Mouse (Mus musculus): ENCODE measurements around the gene Socs1. TPM values are rescaled to one million over a fixed set of nuclear protein-coding genes. Genes with fewer than 3 reads are reported as not detected.
A peak's percentile ranks its signal among the peaks of the same experiment; 100 is the strongest.

The Socs1 gene
- polyA plus RNA-seq, 1 experiment from 2014 or later: 4.0 TPM

DNA sequence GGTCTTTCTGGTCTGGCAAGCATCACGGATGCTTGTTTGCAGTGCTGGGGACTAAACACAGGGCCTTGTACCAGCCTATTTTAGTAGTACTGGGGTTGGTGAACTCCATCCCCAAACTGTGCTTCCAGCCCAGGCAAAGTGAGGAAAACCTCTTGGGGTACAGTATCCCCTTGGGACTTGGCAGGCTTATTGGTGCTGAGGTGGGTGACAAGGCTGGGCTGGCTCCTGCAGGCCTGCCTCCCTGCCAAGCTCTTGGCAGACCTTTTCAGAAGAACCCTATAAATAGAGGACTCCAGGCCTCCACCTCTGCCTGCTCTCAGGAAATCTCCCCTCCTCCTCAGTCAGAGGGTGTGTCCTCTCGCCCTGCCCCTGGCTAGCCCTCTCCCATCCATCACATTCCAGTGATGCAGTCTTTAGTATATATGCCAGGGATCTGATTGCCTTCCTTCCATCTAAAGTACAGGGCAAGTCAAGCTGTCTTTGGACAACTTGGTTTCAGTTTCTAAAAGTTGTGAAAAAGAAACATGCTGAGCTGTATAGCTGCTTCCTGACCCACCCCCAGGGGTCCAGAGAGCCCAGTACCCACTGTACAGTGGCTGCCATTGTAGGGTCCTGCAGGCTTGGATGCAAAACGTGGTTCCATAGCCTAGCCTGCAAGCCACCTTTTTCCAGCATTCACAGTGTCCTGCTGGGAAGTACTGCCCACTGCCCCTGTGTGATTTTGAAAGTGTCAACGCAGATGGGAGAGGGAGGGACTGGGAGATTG is 1.6 kb upstream of the Socs1 start:
- Histone ChIP-seq H3K4me3 (ENCODE audit: control insufficient read depth in 1 of 2, insufficient read depth in 1 of 2, low read depth in 1 of 2, low read length in 2 of 2) (no peak overlapping the region), H3K27ac (replicated peaks in 1 of 2; ENCODE audit: control insufficient read depth in 1 of 2, insufficient read depth in 1 of 2, low read depth in 2 of 2, low read length in 2 of 2) (peak overlapping the region; percentile 75 to 97)
- ATAC-seq (ENCODE audit: insufficient number of reproducible peaks, insufficient read depth, low FRiP score, low read depth): no peak

DNA sequence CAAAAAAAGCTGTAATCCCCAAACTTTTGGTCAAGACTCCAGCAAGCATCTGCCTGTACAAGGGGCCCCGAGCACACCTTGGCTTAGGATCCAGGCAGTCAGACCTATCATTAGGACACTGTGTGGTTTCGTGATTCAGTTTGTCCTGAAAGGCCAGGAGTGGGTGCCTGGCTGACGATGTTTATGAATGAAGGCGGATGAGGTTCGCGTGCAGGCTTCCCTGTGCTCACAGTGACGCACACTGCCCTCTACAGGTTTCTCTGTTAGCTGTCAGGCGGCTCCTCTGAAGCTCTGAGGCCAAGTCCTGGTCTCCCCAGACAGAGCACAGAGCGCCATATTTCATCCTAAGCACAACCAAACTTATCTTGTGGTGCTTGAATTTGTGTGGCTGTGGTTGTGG is 952 bp upstream of the Socs1 start:
- WGBS: 3% methylated on average over 9 of the region's 9 CpGs
- 0 out of 2 replicates have a peak, but pooled peaks have one; percentile 18 for ATAC-seq (ENCODE audit: insufficient number of reproducible peaks, insufficient read depth, low FRiP score, low read depth)
- Histone ChIP-seq H3K27ac (replicated peaks in 1 of 2; ENCODE audit: control insufficient read depth in 1 of 2, insufficient read depth in 1 of 2, low read depth in 2 of 2, low read length in 2 of 2) (peak overlapping the region; percentile 95 to 97), H3K9me3 (ENCODE audit: control insufficient read depth, low read length) (no peaks in the 10 kb centered on the region), H3K9ac (ENCODE audit: low read length) (peak overlapping the region; percentile 89), H3K4me1 (ENCODE audit: control insufficient read depth in 2 of 2, insufficient read depth in 2 of 2, low read length in 2 of 2) (peaks cover 29 to 49% of the 10 kb centered on the region in 2 experiments), H3K27me3 (ENCODE audit: control insufficient read depth, insufficient read depth, low read length) (no peaks in the 10 kb centered on the region), H3K4me3 (ENCODE audit: control insufficient read depth in 1 of 2, insufficient read depth in 1 of 2, low read depth in 1 of 2, low read length in 2 of 2) (peak overlapping the region; percentile 81 to 86), H3K36me3 (ENCODE audit: control insufficient read depth, insufficient read depth, low read length) (no peaks in the 10 kb centered on the region), H3K4me2 (ENCODE audit: low read length) (peak overlapping the region; percentile 94)

More for the DNA sequence above, 1.6 kb upstream of the Socs1 start:
- Histone ChIP-seq H3K9ac (ENCODE audit: low read length) (no peak overlapping the region), H3K4me1 (ENCODE audit: control insufficient read depth in 2 of 2, insufficient read depth in 2 of 2, low read length in 2 of 2) (peaks cover 26 to 42% of the 10 kb centered on the region in 2 experiments), H3K36me3 (ENCODE audit: control insufficient read depth, insufficient read depth, low read length) (no peaks in the 10 kb centered on the region), H3K27me3 (ENCODE audit: control insufficient read depth, insufficient read depth, low read length) (no peaks in the 10 kb centered on the region), H3K4me2 (ENCODE audit: low read length) (0 out of 2 replicates have a peak overlapping the region, but pooled peaks have one; percentile 94), H3K9me3 (ENCODE audit: control insufficient read depth, low read length) (no peaks in the 10 kb centered on the region)
- WGBS: 40% methylated on average over 4 of the region's 4 CpGs

DNA sequence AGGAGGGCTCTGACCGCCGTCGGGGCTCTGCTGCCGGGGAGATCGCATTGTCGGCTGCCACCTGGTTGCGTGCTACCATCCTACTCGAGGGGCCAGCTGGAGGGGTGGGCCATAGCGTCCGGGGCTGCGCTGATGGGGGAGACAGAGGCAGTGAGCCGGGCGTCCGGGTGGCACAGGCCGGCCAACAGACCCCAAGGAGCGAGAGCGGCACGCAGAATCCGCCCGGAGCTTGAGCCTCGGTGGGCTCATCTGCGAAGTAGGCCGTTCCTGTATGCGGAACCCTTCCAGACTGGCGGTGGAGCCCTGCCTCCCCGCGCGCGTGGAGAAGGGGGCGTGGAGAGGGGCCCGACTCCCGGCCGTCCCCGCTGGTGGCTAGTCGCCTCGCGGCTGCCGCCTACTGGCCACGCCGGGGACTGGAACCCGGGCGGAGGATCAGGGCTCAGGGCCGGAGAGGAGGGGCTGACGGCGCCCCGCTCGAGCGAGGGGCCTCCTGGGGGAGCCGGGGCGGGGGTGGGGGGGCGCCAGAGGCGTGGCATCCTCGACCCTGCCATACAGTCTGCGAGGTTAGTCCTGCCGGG is 454 bp downstream of the Socs1 start:
- peak overlapping the region; percentile 90 to 97 for H3K27ac ChIP-seq (replicated peaks in 1 of 2; ENCODE audit: control insufficient read depth in 1 of 2, insufficient read depth in 1 of 2, low read depth in 2 of 2, low read length in 2 of 2)
- no peaks in the 10 kb centered on the region for H3K9me3 ChIP-seq (ENCODE audit: control insufficient read depth, low read length)
- peak; percentile 78 for ATAC-seq (ENCODE audit: insufficient number of reproducible peaks, insufficient read depth, low FRiP score, low read depth)
- H3K4me1 ChIP-seq (ENCODE audit: control insufficient read depth in 2 of 2, insufficient read depth in 2 of 2, low read length in 2 of 2): peaks cover 33 to 56% of the 10 kb centered on the region in 2 experiments
- peak overlapping the region; percentile 81 to 86 for H3K4me3 ChIP-seq (ENCODE audit: control insufficient read depth in 1 of 2, insufficient read depth in 1 of 2, low read depth in 1 of 2, low read length in 2 of 2)
- under 1% methylated on average over 52 of the region's 55 CpGs for WGBS
- peak overlapping the region; percentile 89 for H3K9ac ChIP-seq (ENCODE audit: low read length)
- H3K27me3 ChIP-seq (ENCODE audit: control insufficient read depth, insufficient read depth, low read length): no peaks in the 10 kb centered on the region
- H3K36me3 ChIP-seq (ENCODE audit: control insufficient read depth, insufficient read depth, low read length): no peaks in the 10 kb centered on the region
- peak overlapping the region; percentile 94 for H3K4me2 ChIP-seq (ENCODE audit: low read length)

DNA sequence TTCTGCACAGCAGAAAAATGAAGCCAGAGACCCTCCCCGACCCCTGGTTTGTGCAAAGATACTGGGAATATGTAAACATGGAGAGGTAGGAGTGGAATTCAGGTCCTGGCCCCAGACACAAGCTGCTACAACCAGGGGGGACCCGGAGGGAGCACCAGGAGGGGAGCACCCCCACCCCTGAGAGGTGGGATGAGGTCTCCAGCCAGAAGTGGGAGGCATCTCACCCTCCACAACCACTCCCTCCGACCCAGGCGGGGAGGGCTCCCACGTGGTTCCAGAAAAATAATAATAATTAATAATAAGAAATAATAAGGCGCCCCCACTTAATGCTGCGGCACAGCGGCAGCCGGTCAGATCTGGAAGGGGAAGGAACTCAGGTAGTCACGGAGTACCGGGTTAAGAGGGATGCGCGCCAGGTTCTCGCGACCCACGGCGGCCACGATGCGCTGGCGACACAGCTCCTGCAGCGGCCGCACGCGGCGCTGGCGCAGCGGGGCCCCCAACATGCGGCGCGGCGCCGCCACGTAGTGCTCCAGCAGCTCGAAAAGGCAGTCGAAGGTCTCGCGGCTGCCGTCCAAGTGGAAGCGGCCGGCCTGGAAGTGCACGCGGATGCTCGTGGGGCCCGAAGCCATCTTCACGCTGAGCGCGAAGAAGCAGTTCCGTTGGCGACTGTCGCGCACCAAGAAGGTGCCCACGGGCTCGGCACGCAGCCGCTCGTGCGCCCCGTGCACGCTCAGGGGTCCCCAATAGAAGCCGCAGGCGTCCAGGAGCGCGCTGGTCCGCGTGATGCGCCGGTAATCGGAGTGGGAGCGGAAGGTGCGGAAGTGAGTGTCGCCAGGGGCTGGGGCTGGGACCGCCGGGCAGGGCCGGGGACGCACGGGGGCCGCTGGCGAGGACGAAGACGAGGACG is 1.2 kb downstream of the Socs1 start:
- no peaks in the 10 kb centered on the region for H3K27me3 ChIP-seq (ENCODE audit: control insufficient read depth, insufficient read depth, low read length)
- H3K4me1 ChIP-seq (ENCODE audit: control insufficient read depth in 2 of 2, insufficient read depth in 2 of 2, low read length in 2 of 2): peaks cover 33 to 56% of the 10 kb centered on the region in 2 experiments
- no peaks in the 10 kb centered on the region for H3K36me3 ChIP-seq (ENCODE audit: control insufficient read depth, insufficient read depth, low read length)
- peak overlapping the region; percentile 6 to 97; a peak in 3 of 4 replicates for H3K27ac ChIP-seq (replicated peaks in 1 of 2; ENCODE audit: control insufficient read depth in 1 of 2, insufficient read depth in 1 of 2, low read depth in 2 of 2, low read length in 2 of 2)
- no peaks in the 10 kb centered on the region for H3K9me3 ChIP-seq (ENCODE audit: control insufficient read depth, low read length)
- H3K4me3 ChIP-seq (ENCODE audit: control insufficient read depth in 1 of 2, insufficient read depth in 1 of 2, low read depth in 1 of 2, low read length in 2 of 2): peak overlapping the region; percentile 81 to 86
- peak overlapping the region; percentile 94 for H3K4me2 ChIP-seq (ENCODE audit: low read length)
- peak; percentile 2; the same call in 1 of the 2 replicates for ATAC-seq (ENCODE audit: insufficient number of reproducible peaks, insufficient read depth, low FRiP score, low read depth)
- peak overlapping the region; percentile 89 for H3K9ac ChIP-seq (ENCODE audit: low read length)
- WGBS: 2% methylated on average over 80 of the region's 81 CpGs

DNA sequence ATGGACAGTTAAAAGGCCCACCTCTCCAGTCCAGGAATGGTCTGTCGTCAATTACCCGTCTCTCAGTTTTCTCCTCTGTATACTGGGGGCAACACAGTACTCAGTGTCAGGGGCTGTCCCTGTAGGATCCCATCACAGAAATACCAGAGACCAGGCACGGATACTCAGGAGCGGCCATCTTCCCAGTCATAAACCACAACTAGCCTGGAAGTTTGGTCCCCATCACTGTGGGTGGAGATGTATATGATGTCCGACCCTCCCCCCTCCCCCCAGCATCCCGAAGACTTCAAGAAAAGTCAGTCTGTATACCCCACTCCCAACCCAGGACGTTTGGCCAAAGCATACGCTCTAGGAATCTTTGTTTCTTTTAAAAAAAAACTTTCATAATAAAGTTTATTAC is 1.9 kb downstream of the Socs1 start:
- no peak overlapping the region; a peak in 1 of 4 replicates for H3K27ac ChIP-seq (replicated peaks in 1 of 2; ENCODE audit: control insufficient read depth in 1 of 2, insufficient read depth in 1 of 2, low read depth in 2 of 2, low read length in 2 of 2)
- H3K4me3 ChIP-seq (ENCODE audit: control insufficient read depth in 1 of 2, insufficient read depth in 1 of 2, low read depth in 1 of 2, low read length in 2 of 2): peak overlapping the region in 1 of 2 experiments; percentile 81; a peak in 1 of 4 replicates

DNA sequence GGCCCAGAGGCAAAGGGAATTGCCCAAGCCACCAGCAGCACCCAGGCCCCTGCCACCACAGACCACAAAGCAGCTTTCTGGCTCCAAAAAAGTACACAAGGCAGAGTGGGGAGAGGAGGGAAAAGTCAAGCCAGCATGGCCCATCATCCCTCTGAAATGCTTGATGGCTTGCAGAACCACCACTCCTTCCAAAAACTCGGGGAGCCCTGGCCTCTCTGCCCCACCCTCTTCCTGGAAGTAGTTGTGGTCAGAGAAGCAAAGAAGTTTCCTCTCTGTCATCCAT is 2.2 kb downstream of the Socs1 start:
- H3K27me3 ChIP-seq (ENCODE audit: control insufficient read depth, insufficient read depth, low read length): no peaks in the 10 kb centered on the region
- H3K4me1 ChIP-seq (ENCODE audit: control insufficient read depth in 2 of 2, insufficient read depth in 2 of 2, low read length in 2 of 2): peaks cover 35 to 58% of the 10 kb centered on the region in 2 experiments
- no peaks in the 10 kb centered on the region for H3K9me3 ChIP-seq (ENCODE audit: control insufficient read depth, low read length)
- peak overlapping the region in 1 of 2 experiments; percentile 84; a peak in 1 of 4 replicates for H3K27ac ChIP-seq (replicated peaks in 1 of 2; ENCODE audit: control insufficient read depth in 1 of 2, insufficient read depth in 1 of 2, low read depth in 2 of 2, low read length in 2 of 2)
- ATAC-seq (ENCODE audit: insufficient number of reproducible peaks, insufficient read depth, low FRiP score, low read depth): no peak
- peak overlapping the region; percentile 89 for H3K9ac ChIP-seq (ENCODE audit: low read length)
- 10% methylated on average over 1 of the region's 1 CpGs for WGBS
- peak overlapping the region; percentile 94 for H3K4me2 ChIP-seq (ENCODE audit: low read length)
- no peaks in the 10 kb centered on the region for H3K36me3 ChIP-seq (ENCODE audit: control insufficient read depth, insufficient read depth, low read length)
- no peak overlapping the region; a peak in 1 of 4 replicates for H3K4me3 ChIP-seq (ENCODE audit: control insufficient read depth in 1 of 2, insufficient read depth in 1 of 2, low read depth in 1 of 2, low read length in 2 of 2)

More for the DNA sequence above, 1.9 kb downstream of the Socs1 start:
- H3K9me3 ChIP-seq (ENCODE audit: control insufficient read depth, low read length): no peaks in the 10 kb centered on the region
- peaks cover 33 to 56% of the 10 kb centered on the region in 2 experiments for H3K4me1 ChIP-seq (ENCODE audit: control insufficient read depth in 2 of 2, insufficient read depth in 2 of 2, low read length in 2 of 2)
- no peaks in the 10 kb centered on the region for H3K27me3 ChIP-seq (ENCODE audit: control insufficient read depth, insufficient read depth, low read length)
- WGBS: 69% methylated on average over 8 of the region's 8 CpGs
- ATAC-seq (ENCODE audit: insufficient number of reproducible peaks, insufficient read depth, low FRiP score, low read depth): no peak
- peak overlapping the region; percentile 94 for H3K4me2 ChIP-seq (ENCODE audit: low read length)
- H3K9ac ChIP-seq (ENCODE audit: low read length): peak overlapping the region; percentile 89
- no peaks in the 10 kb centered on the region for H3K36me3 ChIP-seq (ENCODE audit: control insufficient read depth, insufficient read depth, low read length)
